ENCODE assay signal across 29 mouse cellular contexts in the genomic region with DNA sequence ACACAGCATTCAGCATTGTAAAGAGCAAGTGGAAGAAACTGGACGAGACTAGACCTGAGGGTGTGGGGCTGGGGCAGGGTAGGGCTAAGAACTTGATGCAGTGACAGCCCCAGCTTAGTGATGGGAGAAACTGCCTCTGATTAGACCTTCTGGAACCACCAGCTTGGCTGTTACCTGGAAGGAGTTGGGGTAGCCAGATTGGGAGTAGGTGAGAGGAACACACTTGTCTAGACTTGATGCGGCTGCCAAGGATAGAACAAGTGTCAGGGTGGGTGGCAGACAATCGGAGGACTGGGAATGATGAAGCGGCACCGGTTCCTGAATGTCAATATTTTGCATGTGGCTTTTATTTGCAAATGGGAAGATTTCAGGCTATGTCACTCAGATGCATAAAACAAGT. TPM values are rescaled to one million over a fixed set of nuclear protein-coding genes. Genes with fewer than 3 reads are reported as not detected.
DNase-seq lines count a peak whose midpoint lies in the region; ATAC-seq and TF ChIP-seq lines count a peak whose summit lies in the region.
"Had no signal": no experiment of that assay in that cellular context is flagged by ENCODE, and none has a peak within 500 bp of the region (broad histone marks: within the 10 kb centered on the region; RNA-seq: fewer than 3 reads in every experiment).

No protein-coding gene starts in this region.

- ATAC-seq in hindbrain, postnatal 0 days, result peak; percentile 46; the same call in 1 of the 2 replicates
- ATAC-seq: forebrain, embryonic 13.5 days; intestine, embryonic 16.5 days; midbrain, embryonic 15.5 days had no signal

- intact Hi-C loops in left cerebral cortex, postnatal 36 days (cut with DNase I), result no loop called here

- WGBS in hindbrain, postnatal 0 days, result 84% methylated on average over 5 of the region's 5 CpGs
- 81% methylated on average over 5 of the region's 5 CpGs for WGBS in lung, adult 2 months

- no peak overlapping the region for H3K9ac ChIP-seq in hindbrain, postnatal 0 days (replicated peaks; ENCODE audit: low read length)
- H3K9ac ChIP-seq: embryonic facial prominence, embryonic 15.5 days; forebrain, embryonic 13.5 days; heart, embryonic 15.5 days; limb, embryonic 13.5 days; midbrain, embryonic 15.5 days had no signal

- H3K27me3 ChIP-seq in hindbrain, postnatal 0 days (ENCODE audit: insufficient read depth, low read length), result no peaks in the 10 kb centered on the region
- H3K27me3 ChIP-seq: embryonic facial prominence, embryonic 15.5 days; midbrain, embryonic 15.5 days had no signal

- no peak overlapping the region for H3K4me2 ChIP-seq in hindbrain, postnatal 0 days (ENCODE audit: low read depth, low read length)
- H3K4me2 ChIP-seq: embryonic facial prominence, embryonic 15.5 days; forebrain, embryonic 13.5 days; heart, embryonic 15.5 days; limb, embryonic 13.5 days; liver, embryonic 11.5 days; midbrain, embryonic 15.5 days had no signal

- TF ChIP-seq CTCF in hindbrain, postnatal 0 days (IDR thresholded peaks at IDR 0.05; ENCODE audit: low read depth), result no peak
- no peak for TF ChIP-seq CTCF in lung, adult 2 months (IDR thresholded peaks at IDR 0.05; ENCODE audit: insufficient read depth, low read length)

- TF ChIP-seq POLR2A in lung, adult 2 months (IDR thresholded peaks at IDR 0.05; ENCODE audit: borderline replicate concordance, extremely low read depth, low read depth, low read length), result no peak

- DNase-seq in left cerebral cortex, postnatal 36 days (ENCODE audit: low spot score in 2 of 2), result peak; percentile 35 to 61
- DNase-seq in left cerebral cortex, adult 11 months (ENCODE audit: low spot score), result no peak
- DNase-seq in right cerebral cortex, adult 18-20 months, result peak; percentile 58
- no peak for DNase-seq in right cerebral cortex, postnatal 4 days
- DNase-seq in hindbrain, postnatal 0 days (ENCODE audit: low spot score), result no peak
- peak; percentile 67 for DNase-seq in telencephalon, adult 2 months (ENCODE audit: low read depth, low spot score)
- DNase-seq in lung, adult 2 months, result no peak
- DNase-seq: adrenal gland, postnatal 36 days; B cell, adult 2 months; cerebellum, adult 2 months; cerebellum, postnatal 14 days; gastrocnemius, postnatal 25 days; heart, adult 11 months; kidney, adult 8-10 months; kidney, postnatal 10 days; lung, postnatal 36 days; thymus, adult 2 months; thymus, postnatal 36 days had no signal

- H3K36me3 ChIP-seq in hindbrain, postnatal 0 days (ENCODE audit: insufficient read depth, low read length), result no peaks in the 10 kb centered on the region
- H3K36me3 ChIP-seq: embryonic facial prominence, embryonic 10.5 days; embryonic facial prominence, embryonic 15.5 days; heart, embryonic 10.5 days; heart, embryonic 15.5 days; limb, embryonic 13.5 days; midbrain, embryonic 15.5 days had no signal

- no peaks in the 10 kb centered on the region; the same call in 1 of the 2 replicates for H3K4me1 ChIP-seq in hindbrain, postnatal 0 days (ENCODE audit: insufficient read depth, low read length)
- H3K4me1 ChIP-seq in lung, adult 2 months (ENCODE audit: control insufficient read depth, insufficient read depth, low read length), result no peaks in the 10 kb centered on the region
- H3K4me1 ChIP-seq: embryonic facial prominence, embryonic 15.5 days; heart, embryonic 10.5 days; heart, embryonic 15.5 days; limb, embryonic 13.5 days; midbrain, embryonic 15.5 days had no signal

- no peak overlapping the region for H3K4me3 ChIP-seq in hindbrain, postnatal 0 days (ENCODE audit: low read length)
- H3K4me3 ChIP-seq in lung, adult 2 months (replicated peaks; ENCODE audit: extremely low read depth, low read depth, low read length), result no peak overlapping the region
- H3K4me3 ChIP-seq: embryonic facial prominence, embryonic 10.5 days; embryonic facial prominence, embryonic 15.5 days; forebrain, embryonic 13.5 days; heart, embryonic 10.5 days; heart, embryonic 15.5 days; left cerebral cortex, adult 2 months; limb, embryonic 13.5 days; midbrain, embryonic 15.5 days had no signal

- H3K27ac ChIP-seq in hindbrain, postnatal 0 days, result no peak overlapping the region
- H3K27ac ChIP-seq: embryonic facial prominence, embryonic 10.5 days; embryonic facial prominence, embryonic 15.5 days; forebrain, embryonic 13.5 days; heart, embryonic 10.5 days; heart, embryonic 15.5 days; left cerebral cortex, adult 2 months; limb, embryonic 13.5 days; midbrain, embryonic 15.5 days; stomach, postnatal 0 days had no signal

- no peaks in the 10 kb centered on the region for H3K9me3 ChIP-seq in hindbrain, postnatal 0 days (ENCODE audit: low read length)
- H3K9me3 ChIP-seq: embryonic facial prominence, embryonic 10.5 days; embryonic facial prominence, embryonic 15.5 days; forebrain, embryonic 13.5 days; heart, embryonic 10.5 days; heart, embryonic 15.5 days; limb, embryonic 13.5 days; midbrain, embryonic 15.5 days had no signal

RNA-seq across cellular contexts. Expression of gene Crmp1, which starts 21.2 kb away (rescaled TPM):
- total RNA-seq in left cerebral cortex, postnatal 36 days (2021), result 100 to 1,000 TPM; 199 to 200 TPM
- total RNA-seq in hindbrain, postnatal 0 days (2014; rRNA removed), result 1,015 and 1,414 TPM in 2 replicates
- polyA plus RNA-seq in hindbrain, postnatal 0 days (2015; fragmentation: Nextera tagmentation; extraction: Ambion mirVana), result 607 and 697 TPM in 2 replicates
- 0.50 and 0.83 TPM in 2 replicates for polyA plus RNA-seq in lung, adult 2 months (2012; rRNA removed)

Comparison
In these comparisons a context has a peak if more than half of its experiments do, and no peak if none do; other contexts are left out.
1. DNase-seq: peak in left cerebral cortex, postnatal 36 days (2 of 2), right cerebral cortex, adult 18-20 months (single experiment) and telencephalon, adult 2 months (single experiment); none in left cerebral cortex, adult 11 months (single experiment), right cerebral cortex, postnatal 4 days (single experiment), hindbrain, postnatal 0 days (single experiment) and lung, adult 2 months (single experiment).